Mouse (Mus musculus) liver, embryonic 14.5 days (tissue): ENCODE data around the gene Specc1l.
"Not testable (repeated sequence)": the region's sequence is repeated elsewhere in the genome, so short reads cannot be mapped to it uniquely, and the experiment has no call there.

Experiments used
- CTCF ChIP-seq: IDR thresholded peaks from 2 replicates; pipeline ENCODE4 v1.5.1; 2016; ENCODE audit warnings: antibody characterized with exemption, low read depth, control low read depth
- EP300 ChIP-seq: IDR thresholded peaks from 2 replicates; pipeline ENCODE4 v1.6.1; 2016; ENCODE audit warnings: antibody characterized with exemption, low read depth

DNA sequence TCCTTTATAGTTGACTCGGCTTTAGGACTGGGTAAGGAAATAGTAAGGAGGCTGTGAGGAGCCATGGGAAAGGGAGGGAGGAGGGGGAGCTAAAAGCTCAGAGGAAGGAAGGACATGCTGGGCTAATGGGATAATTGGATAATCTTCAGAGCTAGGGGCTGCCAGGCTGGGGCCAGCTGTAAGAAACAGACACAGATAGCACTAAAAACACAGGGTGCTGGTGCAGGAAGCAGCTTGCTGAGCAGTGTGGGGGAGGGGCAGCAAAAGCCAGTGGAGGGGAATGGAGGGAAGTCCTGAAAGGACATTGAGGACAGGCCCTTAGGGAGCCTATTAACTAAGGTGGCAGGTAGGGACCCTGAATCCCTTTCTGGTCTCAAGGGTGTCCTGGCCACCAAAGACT is 132.7 kb downstream of the Specc1l start:
- not testable (repeated sequence) for TF ChIP-seq CTCF, EP300
